Mouse (Mus musculus) adrenal gland, adult 18-20 months (tissue): ENCODE measurements at regions not wholly inside any gene's neighbourhood (a gene's known extent, or its start where the extent isn't known, plus 50 kb on each side); places are given as distances from the start of the nearest gene placed in this dataset.

Experiments
- DNase-seq, 2 experiments: peaks; one replicate each; pipeline ENCODE4 v3.0.0; 2021 to 2022; ENCODE audit warnings: low spot score in 2 of 2

DNA sequence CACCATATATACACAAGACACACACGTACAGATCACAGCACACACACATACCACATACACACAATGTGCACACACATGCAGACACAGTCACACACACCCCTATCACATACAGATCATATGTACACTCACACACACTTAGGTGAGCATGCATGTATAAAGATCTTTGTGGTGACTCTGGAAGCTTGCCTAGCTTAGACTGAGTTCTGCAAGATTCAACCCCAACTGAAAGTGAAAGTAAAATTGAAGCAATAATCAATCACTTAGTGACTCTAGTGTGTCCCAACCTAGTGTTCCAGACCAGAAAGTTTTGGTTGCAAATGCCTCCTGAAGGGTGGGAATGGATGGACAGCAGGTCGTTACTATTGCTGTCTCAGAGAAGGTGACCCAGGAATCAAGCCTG, 262.8 kb downstream of the Bcl11a start:
- no peak for DNase-seq

DNA sequence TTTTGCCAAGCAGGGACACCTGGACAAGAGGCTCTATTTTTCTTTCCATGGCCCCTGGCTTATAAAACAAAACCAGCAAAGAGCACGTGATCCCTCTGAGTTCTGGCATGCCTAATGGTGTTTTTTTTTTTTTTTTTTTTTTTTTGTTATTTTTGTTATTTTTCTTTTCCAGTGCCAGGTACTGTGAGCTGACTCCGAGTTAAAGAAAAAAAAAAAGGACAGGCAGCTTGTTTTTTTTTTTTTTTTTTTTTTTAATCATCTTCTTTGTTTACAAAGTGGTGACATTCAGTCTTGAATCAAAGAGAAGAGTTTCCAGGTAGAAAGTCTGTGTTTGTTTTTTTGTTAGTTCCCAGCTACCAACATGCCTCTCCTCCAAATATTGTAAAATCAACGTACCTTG, 263.8 kb downstream of the Bcl11a start:
- no peak for DNase-seq

DNA sequence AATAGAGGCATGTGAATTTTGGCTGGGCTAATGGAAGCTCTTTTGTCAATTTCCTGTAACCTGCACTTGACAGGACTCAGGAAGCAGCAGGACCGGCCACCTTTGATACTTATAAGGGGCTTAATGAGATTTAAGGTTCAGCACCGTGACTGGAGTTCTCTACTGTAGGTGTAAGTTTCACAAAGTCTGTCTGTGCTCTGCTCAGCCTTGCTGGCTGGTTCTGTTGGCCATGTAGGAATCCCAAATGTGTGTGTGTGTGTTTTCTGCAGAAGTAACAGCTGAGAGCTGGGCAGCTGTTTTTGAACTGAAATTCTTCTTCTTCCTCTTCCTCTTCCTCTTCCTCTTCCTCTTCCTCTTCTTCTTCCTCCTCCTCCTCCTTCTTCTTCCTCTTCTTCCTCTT, 264.3 kb downstream of the Bcl11a start:
- DNase-seq: no peak

DNA sequence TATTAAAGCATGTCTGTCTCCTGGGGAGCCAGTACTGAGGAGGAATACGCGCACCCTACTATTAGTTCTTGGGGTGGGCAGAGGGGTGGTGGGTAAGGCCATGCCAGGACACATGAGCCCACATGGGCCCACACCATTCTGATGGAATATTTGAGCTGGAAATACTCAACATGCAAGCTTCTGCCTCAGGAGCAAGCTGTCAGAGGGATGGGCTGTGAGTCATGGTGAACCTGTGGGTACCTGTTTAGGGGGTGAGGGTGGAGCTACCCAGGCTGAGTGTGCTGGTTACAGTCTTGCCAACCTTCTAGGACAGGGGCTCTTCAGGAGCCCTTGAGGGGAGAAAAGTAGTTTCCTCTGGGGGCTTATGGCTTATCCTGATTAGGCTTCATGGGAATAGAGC, 264.9 kb downstream of the Bcl11a start:
- no peak for DNase-seq

DNA sequence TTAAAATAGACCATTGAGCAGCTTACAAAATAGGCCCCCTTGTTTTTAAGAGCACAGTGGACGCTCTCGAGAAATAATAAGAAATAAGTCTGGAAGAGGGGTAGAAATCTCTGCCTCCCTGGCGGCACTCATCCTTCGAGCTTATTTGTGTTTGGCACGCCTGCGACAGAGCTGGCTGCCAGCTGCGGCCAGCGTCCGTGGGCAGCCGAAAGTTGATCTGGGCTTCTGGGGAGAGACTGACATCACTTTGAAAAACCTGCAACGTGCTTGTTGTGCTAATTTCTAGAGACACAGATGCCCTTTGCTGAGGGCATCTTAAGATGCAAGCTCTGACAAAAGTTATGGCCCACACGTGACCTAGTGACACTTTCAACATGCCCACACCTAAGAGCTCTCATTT, 269.4 kb downstream of the Bcl11a start:
- no peak for DNase-seq

DNA sequence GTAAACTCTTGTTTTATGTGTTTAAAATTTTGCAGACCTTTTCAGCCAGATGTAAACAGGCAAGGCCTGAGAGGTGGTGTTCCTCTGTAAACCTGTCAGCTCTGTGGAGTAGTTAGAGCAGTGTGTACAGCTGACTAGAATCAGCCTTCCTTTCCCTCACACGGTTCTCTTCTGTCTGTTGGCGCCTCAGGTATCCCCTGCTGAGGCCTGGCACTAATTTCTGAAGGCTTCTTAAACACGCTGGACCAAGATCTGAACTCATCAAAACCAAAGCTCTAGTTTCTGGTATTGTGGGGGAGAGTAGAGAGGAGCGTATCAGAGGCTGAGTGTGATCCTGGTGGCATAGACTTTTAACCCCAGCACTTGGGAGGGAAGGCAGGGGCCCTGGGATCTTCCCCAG, 270.9 kb downstream of the Bcl11a start:
- no peak for DNase-seq

DNA sequence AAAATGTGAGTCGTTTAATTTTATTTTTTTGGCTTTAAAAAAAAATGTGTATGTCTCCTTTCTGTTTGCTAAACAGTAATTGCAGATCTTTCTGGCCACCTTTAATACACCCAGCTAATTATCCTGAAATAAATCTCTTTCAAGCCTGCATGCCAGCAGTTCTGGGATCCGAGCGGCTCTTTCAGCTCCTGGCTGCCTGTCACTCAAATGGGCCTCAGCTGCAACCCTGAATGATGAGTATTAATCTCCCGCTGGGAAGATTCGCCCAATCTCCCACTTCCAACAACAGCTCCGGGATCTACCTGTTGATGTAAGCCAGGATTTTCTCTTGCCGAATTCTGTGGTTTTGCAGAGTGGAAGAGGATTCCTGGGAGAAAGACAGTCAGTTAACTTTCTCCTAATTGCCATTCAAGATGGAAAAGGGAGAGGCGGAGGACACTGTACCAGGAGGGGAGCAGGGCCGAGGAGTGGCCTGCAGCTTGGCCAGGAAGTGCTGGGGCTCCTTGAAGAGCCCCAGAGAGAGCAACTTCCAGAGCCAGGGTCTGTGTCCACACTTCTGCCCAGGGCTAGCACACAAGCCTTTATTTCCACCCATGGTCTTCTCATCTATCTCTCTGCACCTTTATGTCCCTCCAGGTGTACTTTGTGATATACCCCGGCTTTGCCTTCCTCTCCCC, 272.2 kb downstream of the Bcl11a start:
- no peak for DNase-seq

DNA sequence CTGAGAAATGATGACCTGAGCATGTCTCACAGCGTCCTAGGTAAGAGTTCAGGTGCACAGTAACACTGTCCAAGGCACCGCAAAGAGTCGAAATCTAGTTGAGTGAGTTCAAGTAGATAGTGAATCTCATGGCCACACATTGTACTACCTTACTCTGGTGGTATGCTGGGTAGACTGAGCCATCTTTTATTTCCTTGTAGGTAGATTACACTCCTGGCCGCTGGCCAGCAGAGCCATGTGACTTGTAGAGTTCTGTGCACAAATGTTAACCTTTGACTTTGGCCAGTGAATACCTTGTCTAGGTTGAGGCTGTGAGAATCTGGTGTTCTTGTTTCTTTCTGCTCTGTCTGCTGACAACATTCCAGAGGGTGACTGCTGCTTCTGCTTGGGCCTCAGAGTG, 273.0 kb downstream of the Bcl11a start:
- DNase-seq: no peak

DNA sequence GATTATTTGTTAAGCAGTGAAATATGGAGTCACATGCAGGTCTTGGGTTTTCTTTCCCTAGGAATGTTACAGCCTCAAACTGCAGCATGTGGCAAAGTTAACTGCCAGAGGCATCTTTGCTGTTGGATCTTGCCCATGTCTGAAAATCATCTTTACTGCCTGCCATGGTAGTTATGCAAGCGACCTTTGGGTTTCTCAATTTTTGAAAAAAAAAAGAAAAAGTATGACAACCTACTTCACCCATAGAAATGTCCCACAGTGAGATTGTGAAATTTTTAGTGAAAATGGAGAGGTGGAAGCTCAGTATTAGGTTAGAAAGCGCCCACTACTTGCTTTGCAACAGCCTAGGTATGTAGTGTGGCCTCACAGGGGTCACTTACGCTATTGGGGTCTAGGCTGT, 274.2 kb downstream of the Bcl11a start:
- DNase-seq: no peak

DNA sequence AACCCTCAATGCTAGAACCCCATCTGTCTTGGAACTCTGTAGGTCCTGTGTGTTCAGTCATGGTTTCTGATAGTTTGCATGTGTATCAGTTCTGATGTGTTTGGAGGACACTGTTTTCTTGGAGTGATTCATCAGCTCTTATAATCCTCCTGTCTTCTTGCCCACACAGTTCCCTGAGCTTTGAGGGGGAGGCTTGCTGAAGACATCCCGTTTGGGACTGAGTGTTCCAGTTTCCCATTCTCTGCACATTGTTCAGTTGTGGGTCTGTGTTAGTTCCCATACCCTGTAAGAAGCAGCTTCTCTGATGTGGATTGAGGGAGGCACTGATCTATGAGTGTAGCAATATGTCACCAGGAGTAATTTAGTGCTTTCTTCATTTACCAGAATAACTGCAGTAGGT, 275.2 kb downstream of the Bcl11a start:
- no peak for DNase-seq

DNA sequence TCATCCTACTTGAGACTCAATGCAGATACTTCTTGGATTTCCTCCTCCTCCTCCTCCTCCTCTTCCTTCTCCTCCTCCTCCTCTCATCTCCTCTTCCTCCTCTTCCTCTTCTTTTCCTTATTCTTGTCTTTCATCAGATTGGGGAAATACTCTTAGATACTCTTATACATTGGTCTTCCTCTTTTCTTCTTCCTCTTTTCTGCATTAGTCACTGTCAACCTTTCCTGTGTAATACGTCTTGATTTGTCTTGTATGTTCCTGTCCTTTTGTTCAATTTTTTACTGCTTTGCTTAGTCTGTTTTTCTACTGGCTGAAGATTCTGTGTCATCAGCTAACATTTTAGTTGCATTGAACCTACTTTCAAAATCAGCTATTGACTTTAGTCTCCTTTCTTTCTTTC, 279.5 kb downstream of the Bcl11a start:
- no peak for DNase-seq

DNA sequence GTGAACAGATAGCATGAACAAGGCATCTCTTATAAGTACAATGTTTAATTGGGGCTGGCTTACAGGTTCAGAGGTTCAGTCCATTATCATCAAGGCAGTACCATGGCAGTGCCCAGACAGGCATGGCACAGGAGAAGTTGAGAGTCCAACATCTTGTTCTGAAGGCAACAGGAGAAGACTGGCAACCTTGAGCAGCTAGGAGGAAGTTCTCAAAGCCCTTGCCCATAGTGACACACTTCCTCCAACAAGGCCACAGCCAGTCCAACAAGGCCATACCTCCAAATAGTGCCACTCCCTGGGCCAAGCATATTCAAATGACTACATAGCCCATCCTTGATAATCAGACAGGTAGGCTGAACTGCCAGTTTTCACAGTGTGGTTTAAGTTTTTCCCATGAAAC, 281.2 kb downstream of the Bcl11a start:
- DNase-seq: no peak

DNA sequence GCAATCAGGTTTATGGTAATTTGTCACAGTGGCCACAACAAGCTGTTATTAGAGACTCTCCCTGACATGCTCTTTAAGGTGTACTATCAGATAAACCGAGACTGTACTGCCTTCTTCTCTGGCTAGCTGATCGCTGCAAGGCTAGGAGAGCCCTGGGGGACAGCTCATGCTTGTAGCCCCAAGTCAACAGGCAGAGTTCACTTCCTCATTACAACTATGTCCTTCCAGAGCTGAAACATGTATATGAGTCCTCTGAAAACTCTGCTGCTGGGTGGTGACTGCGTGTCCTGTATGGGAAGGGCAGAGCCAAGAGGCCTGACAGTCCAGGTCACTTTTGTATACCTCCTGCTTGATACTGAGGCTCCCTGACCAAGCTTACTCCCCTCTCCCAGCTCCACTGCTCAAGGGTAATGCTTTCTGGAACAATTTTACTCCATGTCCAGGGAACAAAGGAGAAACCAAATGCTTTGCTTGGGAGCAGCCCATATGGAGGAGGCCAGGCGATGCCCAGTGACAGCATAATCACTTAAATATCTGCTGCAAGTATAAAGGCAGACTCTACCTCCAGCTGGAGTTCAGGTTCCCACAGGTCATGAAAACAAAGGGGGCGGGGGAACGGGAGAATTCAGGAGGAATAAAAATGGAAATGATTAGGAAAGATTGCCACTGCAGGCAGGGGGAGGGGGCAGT, 284.3 kb downstream of the Bcl11a start:
- DNase-seq: no peak

DNA sequence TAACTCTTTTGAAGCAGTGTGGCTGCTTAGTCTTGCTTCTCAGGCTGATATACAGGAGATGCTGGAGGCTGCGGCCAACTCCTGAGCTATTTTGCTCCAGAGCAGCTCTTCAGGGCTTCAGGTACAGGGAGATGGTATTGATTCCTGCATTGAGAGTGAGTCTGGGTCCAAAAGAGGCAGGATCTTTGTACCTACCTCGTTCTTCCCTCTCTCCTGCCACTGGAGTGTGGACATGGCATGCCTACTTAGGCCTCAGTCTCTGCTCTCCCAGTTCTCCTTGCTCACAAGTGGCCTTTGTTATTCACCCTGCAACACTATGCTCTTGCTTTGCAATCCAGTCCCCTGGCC, 284.8 kb downstream of the Bcl11a start:
- no peak for DNase-seq

DNA sequence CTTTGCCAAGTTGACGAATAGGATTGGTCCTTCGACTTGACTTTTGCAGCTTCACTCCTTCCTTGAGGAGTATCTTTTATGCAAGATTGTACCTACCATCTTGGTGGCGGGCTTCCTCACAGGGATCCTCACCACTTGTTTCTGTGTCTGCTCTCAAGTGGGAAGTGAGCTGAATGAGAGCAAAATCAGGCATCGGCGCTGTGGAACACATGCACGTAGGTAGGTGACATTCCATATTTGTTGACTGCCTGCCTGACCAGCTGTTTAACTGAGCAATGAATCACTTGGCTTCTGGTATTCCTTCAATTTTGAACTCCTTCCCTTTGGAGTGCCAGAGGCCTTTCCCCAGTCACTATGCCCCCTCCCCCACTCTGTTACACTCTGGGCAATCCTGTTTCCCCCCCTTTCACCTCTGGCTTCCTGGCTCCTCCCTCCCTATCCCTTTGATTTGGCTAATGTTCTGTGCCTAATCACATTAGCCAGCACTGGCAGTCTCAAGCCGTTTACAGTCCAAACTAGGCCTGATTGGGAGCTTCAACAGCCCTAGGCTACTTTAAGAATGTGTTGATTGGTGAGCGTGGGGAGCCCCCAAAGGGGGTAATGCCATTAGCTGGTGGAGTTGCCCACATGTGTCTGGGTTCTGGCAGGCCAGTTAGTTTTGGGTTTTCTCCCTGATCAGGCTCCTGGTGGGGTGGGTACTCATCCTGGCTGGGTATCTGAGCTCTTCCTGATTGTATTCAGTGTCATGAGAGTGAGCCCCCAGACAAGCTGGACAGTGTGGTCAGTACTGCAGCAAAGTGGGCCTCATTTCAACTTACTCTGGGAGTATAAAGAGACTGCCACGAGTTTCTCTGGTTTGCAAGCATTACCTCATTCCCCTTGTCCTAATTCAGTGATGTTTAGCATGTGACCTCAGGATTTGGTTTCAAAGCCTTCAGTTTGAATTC, 285.8 kb downstream of the Bcl11a start:
- DNase-seq: no peak

DNA sequence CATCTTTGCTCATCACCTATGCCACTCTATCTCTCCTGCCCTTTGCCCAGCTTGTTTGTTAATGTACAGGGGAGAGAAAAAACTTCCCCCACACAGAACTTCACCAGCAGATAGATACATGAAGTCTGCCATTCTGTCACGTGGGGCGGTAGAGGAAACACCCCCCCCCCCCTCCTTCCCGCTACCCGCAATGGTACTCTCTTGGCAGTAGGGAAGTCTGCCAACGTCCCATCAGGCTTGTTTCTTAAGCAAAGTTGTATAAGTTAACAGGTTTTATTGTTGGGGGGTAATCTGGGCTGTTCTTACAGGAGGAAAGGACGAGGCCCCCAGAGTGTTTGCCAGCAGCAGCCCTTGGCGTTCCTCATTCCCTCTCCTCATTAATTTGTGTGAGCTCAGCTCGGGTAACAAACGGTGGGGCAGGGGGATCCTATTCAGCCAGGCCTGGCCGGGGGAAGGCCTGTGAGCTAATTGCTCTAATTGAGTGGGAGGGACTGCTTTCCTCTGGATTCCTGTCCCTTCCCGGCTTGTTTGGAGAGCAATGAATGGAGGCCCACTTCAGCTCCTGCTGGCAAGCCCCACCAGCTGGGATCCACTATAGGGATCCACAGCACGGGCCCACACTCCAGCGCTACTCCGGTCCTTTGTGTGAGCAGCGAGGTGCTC, 292.5 kb downstream of the Bcl11a start:
- no peak for DNase-seq

DNA sequence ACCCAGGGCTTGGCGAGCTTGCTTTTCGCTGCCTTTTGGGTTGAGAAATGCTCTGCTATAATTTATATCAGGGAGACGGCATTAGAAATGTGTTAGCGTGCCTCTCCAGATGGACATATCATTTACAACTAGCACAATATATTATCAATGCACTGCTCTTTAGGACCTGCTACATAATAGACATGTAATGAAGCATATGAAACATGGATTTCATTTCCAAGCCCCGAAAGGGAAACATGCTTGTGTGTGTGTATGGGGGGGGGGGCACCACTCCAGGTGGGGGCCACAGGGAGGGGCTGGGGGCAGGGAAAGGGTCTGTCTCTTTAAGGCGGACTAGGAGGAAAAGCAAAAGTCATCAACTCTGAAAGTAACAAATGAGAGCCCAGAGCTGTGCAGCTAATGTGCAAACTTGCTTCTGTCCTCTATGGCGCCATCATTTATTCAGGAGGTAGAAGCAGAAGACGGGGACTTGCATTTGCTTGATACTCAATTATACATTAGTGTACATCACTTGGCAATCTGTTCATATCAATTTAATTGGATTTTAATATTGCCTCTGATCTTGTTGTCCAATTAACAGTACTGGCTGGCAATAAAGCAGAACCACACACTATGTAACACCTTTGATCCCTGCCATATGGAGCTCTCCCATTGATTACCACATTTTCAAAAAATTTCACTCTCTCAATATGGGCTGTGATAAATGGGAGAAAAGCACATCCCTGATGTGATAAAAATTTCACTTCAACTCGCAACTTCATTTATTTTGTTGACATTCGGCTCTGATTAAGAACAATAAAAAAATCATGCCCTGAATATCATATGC, 293.2 kb downstream of the Bcl11a start:
- DNase-seq: no peak

DNA sequence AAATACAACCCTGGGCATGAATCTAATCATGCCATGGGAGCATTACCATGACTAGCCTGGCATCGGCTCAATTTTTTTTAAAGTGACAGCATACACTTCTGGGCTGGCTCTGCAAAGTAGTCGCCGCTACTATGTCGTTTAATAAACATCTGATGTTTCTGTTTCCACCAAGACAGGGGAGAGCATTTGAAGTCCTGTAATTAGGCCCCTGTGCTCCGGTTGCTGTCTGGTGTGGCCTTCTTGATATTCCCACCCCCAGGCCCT, 293.8 kb downstream of the Bcl11a start:
- no peak for DNase-seq

DNA sequence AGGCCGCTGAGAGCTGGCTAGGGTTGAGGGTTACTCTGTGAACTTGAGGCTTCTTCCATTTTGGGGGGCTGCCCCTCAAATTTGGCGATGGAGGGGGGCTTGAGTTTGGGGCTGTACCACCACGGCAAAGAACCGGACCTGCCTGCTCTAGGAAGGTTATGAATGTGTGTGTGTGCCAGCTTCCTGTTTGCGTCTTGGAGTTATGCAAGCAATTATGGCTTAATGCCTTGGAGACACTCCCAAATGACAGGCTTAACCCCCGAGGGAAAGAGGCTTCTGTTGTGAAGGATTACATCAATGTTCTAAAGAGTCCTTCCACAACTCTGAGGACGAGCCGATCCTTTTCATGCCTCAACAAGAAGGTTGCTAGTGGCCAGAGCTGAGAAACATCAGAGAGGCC, 294.1 kb downstream of the Bcl11a start:
- DNase-seq: no peak

DNA sequence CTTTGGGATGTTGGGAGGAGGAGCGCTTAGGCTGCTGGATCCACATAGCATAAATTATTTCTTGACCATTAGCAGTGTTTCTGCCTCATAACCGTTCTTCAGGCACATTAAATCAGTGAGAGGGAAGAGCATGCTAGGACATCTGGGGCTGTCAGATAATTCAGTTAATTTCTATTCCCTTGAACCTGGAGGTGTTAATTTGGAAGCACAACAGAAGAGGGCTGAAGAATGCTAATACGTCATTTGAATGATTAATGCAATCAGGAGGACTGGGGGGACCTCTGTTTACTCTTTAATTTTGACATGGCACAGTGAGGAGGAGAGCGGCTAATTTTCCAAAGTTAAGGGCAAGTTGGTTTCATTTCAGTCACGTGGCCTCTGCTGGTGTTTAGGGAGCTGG, 294.8 kb downstream of the Bcl11a start:
- DNase-seq: no peak

DNA sequence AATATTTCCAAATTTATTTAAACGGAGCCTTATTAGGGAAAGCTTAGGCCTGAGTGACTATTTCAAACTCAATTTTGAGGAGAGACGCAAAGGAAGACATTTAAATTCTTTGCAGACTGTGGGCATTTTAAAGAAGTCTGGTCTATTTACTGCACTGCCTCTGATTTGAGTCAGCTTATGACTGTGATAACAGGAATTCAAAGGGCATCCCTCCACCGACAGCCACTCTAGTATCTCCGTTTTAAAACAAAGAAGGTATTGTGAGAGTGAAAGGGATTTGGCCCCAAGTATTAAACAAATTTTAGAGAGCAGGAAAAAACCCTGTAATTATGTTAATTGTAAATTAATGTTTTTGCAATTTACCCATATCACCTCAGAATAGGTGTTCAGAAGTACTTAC, 295.4 kb downstream of the Bcl11a start:
- no peak for DNase-seq
